Mouse (Mus musculus) midbrain, embryonic 16.5 days (tissue): ENCODE data around the gene Auts2. TPM values are rescaled to one million over a fixed set of nuclear protein-coding genes. Genes with fewer than 3 reads are reported as not detected.

ENCODE experiments used
- ATAC-seq: fragments of 200-750 bp; cut with Nextera tagmentation; 2 replicates; pipeline ENCODE4 v1.8.0; 2017; ENCODE audit warnings: moderate TSS enrichment
- H3K27ac ChIP-seq: fragments of 300-500 bp; sonication (generic); 2 replicates; pipeline ENCODE4 v1.5.1; 2014; ENCODE audit warnings: mild to moderate bottlenecking, low read length, mixed read lengths
- H3K27me3 ChIP-seq: fragments of 300-500 bp; sonication (generic); 2 replicates; pipeline ENCODE4 v1.6.1; 2014; ENCODE audit warnings: low read depth, low read length, mixed read lengths; ENCODE audit not compliant: control insufficient read depth, insufficient read depth
- H3K36me3 ChIP-seq: fragments of 300-500 bp; sonication (generic); 2 replicates; pipeline ENCODE4 v1.6.1; 2014; ENCODE audit warnings: mild to moderate bottlenecking, low read length, moderate library complexity, mixed read lengths; ENCODE audit not compliant: control insufficient read depth, insufficient read depth
- H3K4me1 ChIP-seq: fragments of 300-500 bp; sonication (generic); 2 replicates; pipeline ENCODE4 v1.6.1; 2014; ENCODE audit warnings: mild to moderate bottlenecking, low read length, mixed read lengths; ENCODE audit not compliant: control insufficient read depth, insufficient read depth
- H3K4me2 ChIP-seq: fragments of 300-500 bp; sonication (generic); 2 replicates; pipeline ENCODE4 v1.6.1; 2014; ENCODE audit warnings: mild to moderate bottlenecking, low read length, mixed read lengths
- H3K4me3 ChIP-seq: fragments of 300-500 bp; sonication (generic); 2 replicates; pipeline ENCODE4 v1.5.1; 2014; ENCODE audit warnings: low read depth, mild to moderate bottlenecking, low read length, moderate library complexity, mixed read lengths
- H3K9ac ChIP-seq: fragments of 300-500 bp; sonication (generic); 2 replicates; pipeline ENCODE4 v1.6.1; 2014; ENCODE audit warnings: low read depth, low read length, mixed read lengths
- H3K9me3 ChIP-seq: fragments of 300-500 bp; sonication (generic); replicated peaks from 2 replicates; pipeline ENCODE4 v1.6.1; 2014; ENCODE audit warnings: mild to moderate bottlenecking, low read length, mixed read lengths; ENCODE audit not compliant: control insufficient read depth, poor library complexity, severe bottlenecking
- WGBS: fragments of 180-500 bp; shearing (Covaris S2); extraction: QIAGEN DNeasy Blood & Tissue Kit; methylation state at CpG from one replicate; pipeline ENCODE4 v1.1.7; 2014; 5-methylcytosine and 5-hydroxymethylcytosine counted together
- polyA plus RNA-seq: library from polyadenylated mRNA; unstranded; fragments of >200 nt; fragmentation: Nextera tagmentation; extraction: Ambion mirVana; gene quantifications from 2 replicates; pipeline ENCODE4 v1.2.1, GENCODE M21; 2015

Auts2 gene
- polyA plus RNA-seq, 1 experiment from 2014 or later, result 49.8 TPM

DNA sequence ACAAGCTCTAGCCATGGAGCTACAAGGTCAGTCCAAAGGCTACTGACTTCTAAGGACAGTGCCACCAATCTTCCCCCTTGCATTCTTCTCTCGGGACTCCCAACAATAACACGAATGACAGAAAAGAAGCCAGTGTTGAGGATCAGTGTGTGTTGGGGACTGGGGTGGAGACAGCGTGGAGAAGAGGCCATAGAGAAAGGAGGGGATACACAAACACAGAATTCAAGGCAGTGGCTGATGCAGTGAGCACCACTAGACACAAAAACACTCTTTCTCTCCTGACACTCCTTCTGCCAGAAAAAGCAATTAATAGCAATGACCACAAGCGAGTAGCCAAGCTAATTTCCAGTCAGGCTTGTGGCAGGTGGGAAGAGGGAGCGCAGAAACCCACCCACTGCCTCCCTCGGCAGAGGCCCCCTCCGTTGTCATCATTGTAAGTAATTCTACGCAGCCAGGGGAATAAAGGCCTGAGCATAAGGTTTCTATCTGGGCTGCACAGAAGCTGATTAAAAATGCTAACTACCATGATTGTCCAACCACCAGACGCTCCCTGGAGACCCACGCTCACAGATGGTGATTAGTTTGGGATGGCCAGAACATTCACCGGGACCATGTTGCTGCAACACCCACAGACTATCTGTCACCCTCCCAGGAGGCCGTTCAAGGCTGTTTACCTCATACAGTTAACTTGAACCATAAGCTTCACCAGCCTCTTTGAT, 862.9 kb downstream of the Auts2 start:
- no peak; the same call in 1 of the 2 replicates for ATAC-seq
- WGBS, result 21% methylated on average over 12 of the region's 12 CpGs
- H3K36me3 ChIP-seq, result no peaks in the 10 kb centered on the region
- peak overlapping the region; percentile 36; the same call in 1 of the 2 replicates for H3K9ac ChIP-seq
- peaks cover 13% of the 10 kb centered on the region for H3K4me1 ChIP-seq
- H3K4me3 ChIP-seq, result no peak overlapping the region
- peak overlapping the region; percentile 6; the same call in 1 of the 2 replicates for H3K27ac ChIP-seq
- H3K27me3 ChIP-seq, result no peaks in the 10 kb centered on the region; the same call in 1 of the 2 replicates
- no peak overlapping the region for H3K4me2 ChIP-seq
- no peaks in the 10 kb centered on the region; the same call in 1 of the 2 replicates for H3K9me3 ChIP-seq

DNA sequence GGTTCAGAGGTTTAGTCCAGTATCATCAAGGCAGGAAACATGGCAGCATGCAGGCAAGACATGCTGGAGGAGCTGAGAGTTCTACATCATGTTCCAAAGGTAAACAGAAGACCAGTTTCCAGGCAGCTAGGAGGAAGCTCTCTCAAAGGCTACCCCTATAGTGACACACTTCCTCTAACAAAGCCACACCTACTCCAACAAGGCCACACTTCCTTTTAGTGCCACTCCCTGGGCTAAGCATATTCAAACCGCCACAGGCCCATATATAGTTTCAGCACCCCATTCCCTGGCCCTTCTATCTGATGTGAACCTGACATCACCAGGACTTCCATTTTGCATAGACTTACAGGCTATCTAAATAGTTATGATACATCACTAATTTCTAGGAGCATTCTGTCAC, 863.6 kb downstream of the Auts2 start:
- H3K36me3 ChIP-seq, result no peaks in the 10 kb centered on the region
- no peak for ATAC-seq
- WGBS, result 100% methylated on average over 1 of the region's 1 CpGs
- H3K27ac ChIP-seq, result no peak overlapping the region
- peaks cover 13% of the 10 kb centered on the region for H3K4me1 ChIP-seq
- H3K27me3 ChIP-seq, result no peaks in the 10 kb centered on the region; the same call in 1 of the 2 replicates
- no peak overlapping the region for H3K9ac ChIP-seq
- H3K4me2 ChIP-seq, result no peak overlapping the region
- H3K9me3 ChIP-seq, result no peaks in the 10 kb centered on the region; the same call in 1 of the 2 replicates
- no peak overlapping the region for H3K4me3 ChIP-seq

DNA sequence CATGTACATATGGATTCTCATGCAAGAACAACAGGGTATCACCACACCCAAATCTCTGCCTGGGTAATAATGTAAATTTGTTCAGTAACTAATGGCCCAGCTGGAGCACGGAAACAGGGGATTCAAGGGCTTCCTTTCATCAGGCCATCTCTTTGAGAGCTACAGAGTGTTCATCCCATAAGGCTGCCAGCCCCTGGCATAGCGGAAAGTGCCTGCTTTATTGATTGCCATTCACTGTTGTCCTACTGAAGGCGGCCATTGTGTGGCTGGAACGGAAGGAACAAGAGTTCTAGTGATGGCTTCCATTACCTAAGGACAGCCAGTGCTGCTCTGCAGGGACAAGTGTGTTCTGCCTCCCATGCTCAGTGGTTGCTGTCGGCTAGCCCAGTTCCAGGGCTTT, 865.6 kb downstream of the Auts2 start:
- H3K4me1 ChIP-seq, result peaks cover 13% of the 10 kb centered on the region
- no peaks in the 10 kb centered on the region for H3K9me3 ChIP-seq
- 75% methylated on average over 5 of the region's 5 CpGs for WGBS
- no peaks in the 10 kb centered on the region for H3K36me3 ChIP-seq
- H3K4me2 ChIP-seq, result no peak overlapping the region
- no peak overlapping the region for H3K27ac ChIP-seq
- no peak for ATAC-seq
- H3K4me3 ChIP-seq, result no peak overlapping the region
- H3K27me3 ChIP-seq, result no peaks in the 10 kb centered on the region; the same call in 1 of the 2 replicates
- no peak overlapping the region for H3K9ac ChIP-seq

DNA sequence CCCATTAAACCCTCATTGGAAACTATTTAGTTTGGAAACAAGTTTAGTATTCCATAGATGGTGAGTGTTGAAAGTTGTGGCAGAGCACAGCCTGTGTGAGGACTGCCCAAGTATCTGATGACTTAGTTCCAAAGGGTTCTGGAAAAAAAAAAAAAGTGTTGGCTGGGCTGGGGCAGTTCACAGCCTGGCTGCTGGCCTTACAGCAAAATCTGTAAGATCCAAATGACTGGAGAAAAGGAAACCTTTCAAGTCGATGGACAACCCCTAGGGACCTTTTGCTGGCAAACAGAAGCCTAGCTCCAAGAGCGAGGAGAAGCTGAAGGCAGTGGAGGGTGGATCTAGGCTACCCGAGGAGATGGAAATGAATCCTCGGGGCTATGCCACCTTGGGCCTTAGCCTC, 869.4 kb downstream of the Auts2 start:
- Histone ChIP-seq H3K27me3 (no peaks in the 10 kb centered on the region), H3K4me1 (no peaks in the 10 kb centered on the region), H3K36me3 (no peaks in the 10 kb centered on the region), H3K27ac (no peak overlapping the region), H3K4me2 (no peak overlapping the region), H3K9ac (no peak overlapping the region), H3K4me3 (no peak overlapping the region), H3K9me3 (no peaks in the 10 kb centered on the region)
- no peak for ATAC-seq
- WGBS, result 86% methylated on average over 4 of the region's 4 CpGs

DNA sequence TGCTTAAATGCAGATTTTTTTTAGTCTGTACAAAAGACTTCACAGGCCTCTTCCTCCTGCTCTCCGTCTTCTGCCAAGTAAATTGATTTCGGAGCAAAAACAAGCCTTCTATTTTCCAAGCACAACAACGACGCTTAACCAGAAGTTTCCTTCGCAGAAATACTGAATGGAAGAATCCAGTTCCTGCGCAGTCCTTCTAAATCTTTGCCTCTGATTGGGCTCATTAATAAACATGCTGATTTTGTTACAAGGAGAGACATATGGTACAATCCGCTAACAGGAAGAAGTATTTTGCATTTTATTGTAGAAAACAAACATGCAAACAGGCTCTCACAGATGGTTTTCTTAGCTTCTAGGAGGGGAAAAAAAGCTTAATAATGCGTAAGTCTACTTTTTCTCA, 878.1 kb downstream of the Auts2 start:
- no peaks in the 10 kb centered on the region for H3K9me3 ChIP-seq
- 54% methylated on average over 8 of the region's 8 CpGs for WGBS

GRCm38 (mm10) chr5:131664657-131665056, 878.5 kb downstream of the Auts2 start:
- Histone ChIP-seq H3K4me3 (no peak overlapping the region), H3K4me1 (peaks cover 7% of the 10 kb centered on the region; the same call in 1 of the 2 replicates), H3K4me2 (no peak overlapping the region), H3K36me3 (no peaks in the 10 kb centered on the region), H3K27me3 (no peaks in the 10 kb centered on the region), H3K9me3 (no peaks in the 10 kb centered on the region), H3K9ac (no peak overlapping the region), H3K27ac (no peak overlapping the region)
- no peak for ATAC-seq
- whole genome bisulfite sequencing, result 80% methylated on average over 7 of the region's 7 CpGs

More for the DNA sequence above, 878.1 kb downstream of the Auts2 start:
- Histone ChIP-seq H3K27me3 (no peaks in the 10 kb centered on the region), H3K4me3 (no peak overlapping the region), H3K4me1 (peaks cover 7% of the 10 kb centered on the region; the same call in 1 of the 2 replicates), H3K9ac (no peak overlapping the region), H3K27ac (no peak overlapping the region), H3K4me2 (no peak overlapping the region), H3K36me3 (no peaks in the 10 kb centered on the region)
- no peak for ATAC-seq

- no peak overlapping the region for H3K27ac ChIP-seq
- ATAC-seq, result no peak
- 68% methylated on average over 2 of the region's 2 CpGs for WGBS
- no peak overlapping the region for H3K4me3 ChIP-seq
- H3K36me3 ChIP-seq, result no peaks in the 10 kb centered on the region
- H3K4me1 ChIP-seq, result peaks cover 13% of the 10 kb centered on the region
- no peak overlapping the region for H3K4me2 ChIP-seq
- no peaks in the 10 kb centered on the region for H3K9me3 ChIP-seq
- H3K27me3 ChIP-seq, result no peaks in the 10 kb centered on the region
- H3K9ac ChIP-seq, result no peak overlapping the region
These were observed 880.5 kb downstream of the Auts2 start for GRCm38 (mm10) chr5:131662657-131663056.

DNA sequence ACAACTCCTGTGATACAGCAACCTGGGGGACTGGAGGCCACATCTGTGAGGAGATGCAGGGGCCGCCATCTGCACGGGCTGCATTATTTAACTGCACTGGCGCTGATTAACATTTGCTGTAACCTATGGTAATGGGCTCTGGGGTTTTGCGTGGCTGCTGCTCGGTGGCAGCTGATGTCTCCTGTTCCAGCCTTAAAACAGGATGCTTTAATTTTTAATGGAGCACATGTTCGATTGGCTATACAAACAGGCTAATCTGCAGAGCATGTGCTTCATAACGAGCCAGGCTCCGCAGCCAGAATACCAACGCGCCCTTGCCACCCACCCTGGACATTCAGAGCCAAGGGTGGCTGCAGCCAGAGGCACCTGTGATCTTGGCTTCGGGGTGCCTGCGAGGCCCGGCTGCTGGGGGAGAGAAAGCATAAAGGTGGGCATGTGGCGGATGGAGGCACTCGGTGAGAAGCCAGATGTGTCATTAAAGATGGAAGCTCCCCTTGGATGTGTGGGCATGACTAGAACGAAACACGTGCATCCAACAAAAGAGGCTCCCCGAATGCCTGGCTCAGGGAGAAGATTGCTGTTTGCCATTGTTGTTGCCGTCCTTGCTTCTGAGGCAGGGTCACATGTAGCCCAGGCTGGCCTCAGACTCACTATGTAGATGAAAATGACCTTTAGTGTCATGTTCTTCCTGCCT, 884.2 kb downstream of the Auts2 start:
- ATAC-seq, result peak; percentile 45; the same call in 1 of the 2 replicates
- 51% methylated on average over 19 of the region's 19 CpGs for WGBS
- Histone ChIP-seq H3K27me3 (no peaks in the 10 kb centered on the region), H3K36me3 (no peaks in the 10 kb centered on the region), H3K4me3 (no peak overlapping the region), H3K9me3 (no peaks in the 10 kb centered on the region), H3K9ac (0 out of 2 replicates have a peak overlapping the region, but pooled peaks have one; percentile 12), H3K27ac (0 out of 2 replicates have a peak overlapping the region, but pooled peaks have one; percentile 38), H3K4me2 (no peak overlapping the region; the same call in 1 of the 2 replicates), H3K4me1 (peaks cover 12% of the 10 kb centered on the region; the same call in 1 of the 2 replicates)

- H3K4me2 ChIP-seq, result no peak overlapping the region
- H3K36me3 ChIP-seq, result no peaks in the 10 kb centered on the region
- H3K4me3 ChIP-seq, result no peak overlapping the region
- no peaks in the 10 kb centered on the region for H3K27me3 ChIP-seq
- H3K9me3 ChIP-seq, result no peaks in the 10 kb centered on the region
- 30% methylated on average over 7 of the region's 7 CpGs for WGBS
- H3K27ac ChIP-seq, result no peak overlapping the region
- no peak overlapping the region for H3K9ac ChIP-seq
- ATAC-seq, result no peak
- H3K4me1 ChIP-seq, result peaks cover 14% of the 10 kb centered on the region; the same call in 1 of the 2 replicates
These were observed 888.9 kb downstream of the Auts2 start for GRCm38 (mm10) chr5:131654206-131654605.
